Mouse (Mus musculus) forebrain, embryonic 14.5 days (tissue): ENCODE results near the gene Tmem132b. TPM values are rescaled to one million over a fixed set of nuclear protein-coding genes. Genes with fewer than 3 reads are reported as not detected.

Source experiments
- ATAC-seq: fragments of 200-750 bp; cut with Nextera tagmentation; 2 replicates; pipeline ENCODE4 v1.8.0; 2017; ENCODE audit warnings: mild to moderate bottlenecking, moderate library complexity
- DNase-seq: peaks from one replicate; pipeline ENCODE4 v3.0.0-alpha.2; 2015; ENCODE audit warnings: low spot score
- H3K27ac ChIP-seq: fragments of 300-500 bp; sonication (generic); 2 replicates; pipeline ENCODE4 v1.5.1; 2014; ENCODE audit warnings: low read depth, mild to moderate bottlenecking, control low read depth, low read length, moderate library complexity
- H3K27me3 ChIP-seq: fragments of 300-500 bp; sonication (generic); replicated peaks from 2 replicates; pipeline ENCODE4 v1.6.1; 2014; ENCODE audit warnings: low read length, control low read depth, mixed read lengths; ENCODE audit not compliant: control insufficient read depth, insufficient read depth
- H3K36me3 ChIP-seq: fragments of 300-500 bp; sonication (generic); 2 replicates; pipeline ENCODE4 v1.6.1; 2014; ENCODE audit warnings: low read length, control low read depth; ENCODE audit not compliant: control insufficient read depth, insufficient read depth
- H3K4me1 ChIP-seq: fragments of 300-500 bp; sonication (generic); 2 replicates; pipeline ENCODE4 v1.6.1; 2014; ENCODE audit warnings: antibody characterized with exemption, low read length, control low read depth; ENCODE audit not compliant: control insufficient read depth, insufficient read depth
- H3K4me2 ChIP-seq: fragments of 300-500 bp; sonication (generic); 2 replicates; pipeline ENCODE4 v1.6.1; 2014; ENCODE audit warnings: mild to moderate bottlenecking, control low read depth, low read length
- H3K4me3 ChIP-seq: fragments of 300-500 bp; sonication (generic); 2 replicates; pipeline ENCODE4 v1.5.1; 2014; ENCODE audit warnings: low read depth, low read length, control low read depth
- H3K9ac ChIP-seq: fragments of 300-500 bp; sonication (generic); 2 replicates; pipeline ENCODE4 v1.6.1; 2014; ENCODE audit warnings: mild to moderate bottlenecking, low read length, control low read depth, moderate library complexity
- H3K9me3 ChIP-seq: fragments of 300-500 bp; sonication (generic); replicated peaks from 2 replicates; pipeline ENCODE4 v1.6.1; 2016; ENCODE audit warnings: low read length, control low read depth, mixed read lengths; ENCODE audit not compliant: control insufficient read depth
- WGBS: fragments of 180-500 bp; shearing (Covaris S2); extraction: QIAGEN DNeasy Blood & Tissue Kit; methylation state at CpG from one replicate; pipeline ENCODE4 v1.1.7; 2014; 5-methylcytosine and 5-hydroxymethylcytosine counted together
- polyA plus RNA-seq: library from polyadenylated mRNA; unstranded; fragments of >200 nt; fragmentation: Nextera tagmentation; extraction: Ambion mirVana; gene quantifications from 2 replicates; pipeline ENCODE4 v1.2.1, GENCODE M21; 2014

The Tmem132b gene
- polyA plus RNA-seq, 1 experiment from 2014 or later = 3.1 TPM

DNA sequence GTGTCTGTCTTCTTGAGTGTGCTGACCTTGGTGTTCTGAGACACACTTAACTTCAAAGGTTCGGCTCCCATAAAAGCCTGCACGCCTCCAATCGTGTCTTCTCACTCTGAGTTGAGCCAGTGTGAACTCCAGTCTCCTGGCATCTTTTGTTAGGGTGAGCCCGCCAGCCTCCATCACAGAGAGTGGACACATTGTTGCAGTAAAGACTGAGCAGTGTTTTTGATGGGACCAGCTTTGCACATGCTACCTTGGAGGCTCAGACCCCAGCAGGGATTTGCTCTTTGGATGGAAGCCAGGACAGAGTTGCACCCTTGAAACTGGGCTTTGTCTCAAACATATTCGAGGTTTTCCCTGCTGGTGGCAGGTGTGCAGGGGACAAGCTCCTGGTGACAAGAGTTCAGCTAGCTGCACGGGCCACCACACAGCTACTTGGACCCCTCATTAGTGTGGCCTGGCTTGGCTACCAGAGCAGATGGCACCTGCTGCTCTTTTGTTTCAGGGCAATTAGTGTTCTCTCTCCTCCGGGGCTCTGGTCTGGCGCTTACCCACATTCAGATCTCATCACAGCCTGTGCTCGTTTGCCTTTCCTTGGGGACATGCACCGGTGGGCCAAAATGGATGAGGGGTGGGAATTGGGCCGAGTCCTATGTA lies 154.2 kb downstream of the Tmem132b start:
- 12% methylated on average over 11 of the region's 11 CpGs for WGBS
- Histone ChIP-seq H3K27me3 (no peaks in the 10 kb centered on the region), H3K4me1 (peaks cover 6% of the 10 kb centered on the region), H3K4me2 (no peak overlapping the region), H3K27ac (peak overlapping the region; percentile 62; the same call in 1 of the 2 replicates), H3K4me3 (no peak overlapping the region), H3K36me3 (no peaks in the 10 kb centered on the region), H3K9me3 (no peaks in the 10 kb centered on the region), H3K9ac (no peak overlapping the region)
- peak; percentile 83 for DNase-seq
- ATAC-seq = peak; percentile 88

DNA sequence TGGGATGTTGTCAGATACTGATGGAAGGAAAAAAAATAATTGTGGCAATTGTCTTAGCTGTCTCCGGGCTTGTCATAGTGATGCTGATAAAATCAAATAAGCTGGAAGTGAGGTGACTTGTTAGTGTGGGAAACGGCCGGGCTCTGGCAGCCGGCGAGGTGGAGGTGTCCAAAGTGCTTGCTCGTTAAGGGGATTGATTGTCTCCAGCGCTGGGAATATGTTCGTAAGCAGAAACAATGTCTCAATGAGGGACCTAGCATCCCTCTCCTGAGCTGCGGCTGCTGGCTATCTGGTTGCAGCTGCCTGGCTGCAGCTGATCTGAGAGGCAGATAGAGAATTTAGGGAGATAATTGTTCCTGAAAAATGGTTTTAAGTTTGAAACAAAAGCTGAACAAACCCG lies 161.0 kb downstream of the Tmem132b start:
- peaks cover 4% of the 10 kb centered on the region; the same call in 1 of the 2 replicates for H3K4me1 ChIP-seq
- H3K36me3 ChIP-seq = no peaks in the 10 kb centered on the region
- no peaks in the 10 kb centered on the region for H3K27me3 ChIP-seq
- DNase-seq (peak; percentile 26), ATAC-seq (no peak)
- no peak overlapping the region for H3K4me2 ChIP-seq
- no peak overlapping the region for H3K4me3 ChIP-seq
- WGBS = 22% methylated on average over 10 of the region's 10 CpGs
- 0 out of 2 replicates have a peak overlapping the region, but pooled peaks have one; percentile 5 for H3K9ac ChIP-seq
- no peaks in the 10 kb centered on the region for H3K9me3 ChIP-seq
- no peak overlapping the region for H3K27ac ChIP-seq

DNA sequence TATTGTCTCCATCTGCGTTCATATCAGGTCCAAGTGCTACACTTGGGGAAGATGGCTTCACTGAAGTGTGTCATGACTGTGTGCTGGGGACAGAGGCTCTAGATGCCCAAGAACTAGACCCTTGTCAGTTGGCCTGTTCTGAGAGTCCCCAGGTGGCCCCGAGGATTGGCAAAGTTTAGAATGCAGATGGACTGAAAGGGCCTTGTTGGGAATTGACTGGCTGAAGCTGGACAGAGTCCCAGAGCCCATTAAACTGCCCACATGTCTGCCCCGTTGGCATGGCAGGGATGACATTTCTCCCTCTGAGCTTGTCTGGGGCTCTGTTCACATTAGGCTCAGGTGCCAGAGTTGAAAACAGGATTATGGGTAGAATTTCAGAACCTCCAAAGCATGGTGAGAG lies 167.8 kb downstream of the Tmem132b start:
- WGBS = 79% methylated on average over 3 of the region's 3 CpGs
- H3K9me3 ChIP-seq = no peaks in the 10 kb centered on the region
- H3K4me1 ChIP-seq = no peaks in the 10 kb centered on the region
- no peak overlapping the region for H3K27ac ChIP-seq
- DNase-seq (no peak), ATAC-seq (no peak)
- no peak overlapping the region for H3K4me2 ChIP-seq
- H3K4me3 ChIP-seq = no peak overlapping the region
- no peak overlapping the region for H3K9ac ChIP-seq
- no peaks in the 10 kb centered on the region for H3K36me3 ChIP-seq
- H3K27me3 ChIP-seq = no peaks in the 10 kb centered on the region

DNA sequence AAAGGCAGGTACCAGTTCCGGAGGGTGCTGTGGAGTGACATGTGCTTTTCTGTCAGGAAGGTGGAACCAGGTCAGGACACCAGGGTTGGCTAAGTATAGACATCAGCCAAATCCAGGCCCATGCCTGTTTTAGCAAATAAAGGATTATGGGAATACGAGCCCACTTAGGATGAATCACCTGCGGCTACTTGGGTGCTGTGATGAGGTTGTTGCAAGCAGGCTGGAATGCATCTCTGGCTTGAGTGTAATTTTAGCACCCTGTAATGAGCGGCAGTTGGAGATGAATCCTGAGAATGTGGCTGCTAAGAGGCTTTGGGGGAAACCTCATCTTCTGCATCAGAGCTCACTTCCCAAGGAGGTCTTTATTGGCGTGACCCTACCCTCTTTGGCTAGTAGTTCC lies 168.7 kb downstream of the Tmem132b start:
- DNase-seq (no peak), ATAC-seq (no peak)
- no peak overlapping the region for H3K4me2 ChIP-seq
- H3K4me1 ChIP-seq = no peaks in the 10 kb centered on the region
- H3K27ac ChIP-seq = no peak overlapping the region
- H3K27me3 ChIP-seq = no peaks in the 10 kb centered on the region
- H3K36me3 ChIP-seq = no peaks in the 10 kb centered on the region
- no peaks in the 10 kb centered on the region for H3K9me3 ChIP-seq
- no peak overlapping the region for H3K4me3 ChIP-seq
- WGBS = 91% methylated on average over 5 of the region's 5 CpGs
- no peak overlapping the region for H3K9ac ChIP-seq

DNA sequence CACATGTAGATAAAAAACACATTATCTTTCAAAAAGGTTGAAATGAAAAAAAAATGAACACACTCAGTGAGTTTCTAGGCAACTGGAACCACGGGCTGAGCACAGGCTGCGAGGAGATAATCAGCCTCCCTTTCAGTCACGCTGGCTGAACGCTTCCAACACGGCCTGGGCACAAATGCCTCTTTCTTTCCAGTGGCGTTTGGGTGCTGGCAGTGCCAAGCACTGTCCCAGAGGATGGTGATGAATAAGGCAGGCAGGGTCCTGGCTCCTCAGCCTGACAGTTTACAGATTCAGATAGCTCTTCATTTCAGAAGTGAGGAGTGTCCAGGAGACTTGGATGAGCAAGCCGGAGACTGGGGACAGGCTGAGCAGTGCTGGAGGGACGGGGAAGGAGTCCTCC lies 173.8 kb downstream of the Tmem132b start:
- H3K27ac ChIP-seq = no peak overlapping the region

DNA sequence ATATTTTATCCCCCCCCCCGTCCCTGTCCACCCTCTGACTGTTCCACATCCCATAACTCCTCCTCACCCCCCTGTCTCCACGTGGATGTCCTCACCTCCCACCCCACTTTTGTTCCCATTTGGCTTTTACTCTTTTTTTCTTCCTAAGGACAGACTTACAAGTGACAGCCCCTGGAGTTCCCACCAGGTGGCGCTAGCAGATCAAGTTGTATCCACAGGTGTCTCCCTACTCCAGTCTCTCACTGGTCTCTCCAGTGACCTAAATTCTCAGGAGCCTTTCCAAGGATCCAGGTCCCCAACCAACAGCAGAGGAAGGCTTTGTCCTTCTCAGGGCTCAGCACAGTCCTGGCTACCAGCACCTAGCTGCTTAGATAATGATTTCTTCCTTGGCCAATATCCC lies 177.6 kb downstream of the Tmem132b start:
- no peak for ATAC-seq
- no peaks in the 10 kb centered on the region for H3K27me3 ChIP-seq

More for the DNA sequence above, 173.8 kb downstream of the Tmem132b start:
- Histone ChIP-seq H3K36me3 (no peaks in the 10 kb centered on the region), H3K4me3 (no peak overlapping the region), H3K9me3 (no peaks in the 10 kb centered on the region), H3K4me2 (no peak overlapping the region), H3K27me3 (no peaks in the 10 kb centered on the region), H3K4me1 (peaks cover 4% of the 10 kb centered on the region; the same call in 1 of the 2 replicates), H3K9ac (no peak overlapping the region)
- DNase-seq (peak; percentile 61), ATAC-seq (no peak)
- 28% methylated on average over 8 of the region's 8 CpGs for whole genome bisulfite sequencing

DNA sequence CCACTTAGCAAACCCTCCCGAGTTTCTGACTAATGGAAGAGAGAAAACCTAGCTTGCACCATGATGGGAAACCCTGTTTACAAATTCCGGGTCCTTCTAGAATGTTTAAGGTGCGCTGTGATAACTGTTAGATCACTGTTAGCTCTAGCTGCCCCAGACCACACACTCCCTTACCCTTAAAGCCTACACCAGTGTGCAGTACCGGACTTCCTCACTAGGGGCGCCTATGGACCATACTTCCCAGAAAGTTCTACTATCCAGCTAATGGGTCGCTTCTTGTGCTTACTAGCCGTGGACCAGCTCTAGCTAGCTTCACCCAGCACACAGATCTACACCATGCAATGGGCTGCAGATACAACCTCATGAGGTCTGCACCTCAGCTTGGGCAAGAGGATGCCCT lies 195.2 kb downstream of the Tmem132b start:
- Histone ChIP-seq H3K9me3 (no peaks in the 10 kb centered on the region), H3K4me2 (no peak overlapping the region), H3K4me1 (no peaks in the 10 kb centered on the region), H3K9ac (no peak overlapping the region), H3K4me3 (no peak overlapping the region), H3K36me3 (no peaks in the 10 kb centered on the region), H3K27me3 (no peaks in the 10 kb centered on the region), H3K27ac (no peak overlapping the region)
- DNase-seq (no peak), ATAC-seq (no peak)
- WGBS = 90% methylated on average over 7 of the region's 7 CpGs

More for the DNA sequence above, 177.6 kb downstream of the Tmem132b start:
- Histone ChIP-seq H3K4me1 (peaks cover 4% of the 10 kb centered on the region; the same call in 1 of the 2 replicates), H3K36me3 (no peaks in the 10 kb centered on the region), H3K9me3 (no peaks in the 10 kb centered on the region), H3K4me2 (no peak overlapping the region), H3K9ac (no peak overlapping the region), H3K27ac (no peak overlapping the region), H3K4me3 (no peak overlapping the region)
- 4% methylated on average over 3 of the region's 3 CpGs for WGBS
- peak; percentile 75 for DNase-seq

DNA sequence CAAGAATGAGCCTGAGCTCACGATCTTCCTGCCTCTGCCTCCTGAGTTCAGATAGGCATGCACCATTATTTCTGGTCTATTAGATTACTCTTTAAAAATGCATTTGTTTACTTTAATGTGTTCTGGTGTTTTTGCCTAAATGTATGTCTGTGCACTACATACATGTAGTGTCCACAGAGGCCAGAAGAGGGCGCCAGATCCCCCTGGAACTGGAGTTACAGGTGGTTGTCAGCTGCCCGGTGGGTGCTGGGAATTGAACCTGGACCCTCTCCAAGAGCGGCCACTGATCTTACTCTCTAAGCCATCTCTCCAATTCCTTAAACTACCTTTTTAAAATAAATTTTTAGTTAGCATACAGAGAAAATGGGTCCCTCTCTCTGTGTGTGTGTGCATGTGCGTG lies 195.9 kb downstream of the Tmem132b start:
- WGBS = 84% methylated on average over 5 of the region's 5 CpGs
- ATAC-seq = no peak
- no peaks in the 10 kb centered on the region for H3K27me3 ChIP-seq
- H3K9ac ChIP-seq = no peak overlapping the region
- no peak overlapping the region for H3K4me3 ChIP-seq
- H3K36me3 ChIP-seq = no peaks in the 10 kb centered on the region
- no peak overlapping the region for H3K4me2 ChIP-seq
- H3K27ac ChIP-seq = no peak overlapping the region
- no peak for DNase-seq
- H3K9me3 ChIP-seq = no peaks in the 10 kb centered on the region
- no peaks in the 10 kb centered on the region for H3K4me1 ChIP-seq

DNA sequence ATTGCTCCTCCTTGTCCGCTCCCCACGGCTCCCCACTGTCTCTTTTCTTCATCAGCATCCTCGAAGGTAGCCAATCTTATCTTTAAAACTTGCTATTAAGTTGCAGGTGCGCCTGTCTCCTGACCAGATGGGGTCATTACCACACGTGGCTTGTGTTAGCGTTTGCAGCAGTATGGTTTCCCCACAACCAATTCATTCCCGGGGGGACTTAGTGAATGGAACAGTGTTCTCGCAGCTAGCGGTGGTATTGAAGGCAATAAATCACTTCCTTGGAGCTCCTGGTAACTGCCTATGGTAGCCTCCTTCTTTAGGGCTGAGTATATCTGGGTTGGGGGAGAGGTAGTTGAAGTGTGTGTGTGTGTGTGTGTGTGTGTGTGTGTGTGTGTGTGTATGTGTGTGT lies 196.4 kb downstream of the Tmem132b start:
- Histone ChIP-seq H3K27me3 (no peaks in the 10 kb centered on the region), H3K27ac (no peak overlapping the region), H3K9ac (no peak overlapping the region), H3K4me2 (no peak overlapping the region), H3K9me3 (no peaks in the 10 kb centered on the region), H3K4me1 (no peaks in the 10 kb centered on the region), H3K4me3 (no peak overlapping the region), H3K36me3 (no peaks in the 10 kb centered on the region)
- WGBS = 91% methylated on average over 9 of the region's 9 CpGs
- ATAC-seq (no peak), DNase-seq (no peak)
